Mouse (Mus musculus) spleen, adult 12 weeks (tissue): ENCODE results near the gene Supv3l1.

Experiments used
- DNase-seq: peaks from one replicate; pipeline ENCODE4 v3.0.0; 2022; ENCODE audit warnings: low spot score

Gene Supv3l1

GRCm38 (mm10) chr10:62413606-62413982, 35.9 kb downstream of the Supv3l1 start:
- no peak for DNase-seq

GRCm38 (mm10) chr10:62412906-62413605, 36.5 kb downstream of the Supv3l1 start:
- no peak for DNase-seq

GRCm38 (mm10) chr10:62411431-62412410, 37.8 kb downstream of the Supv3l1 start:
- DNase-seq, result no peak

- peak; percentile 45 for DNase-seq
These were observed 38.6 kb downstream of the Supv3l1 start for GRCm38 (mm10) chr10:62410943-62411342.

GRCm38 (mm10) chr10:62404901-62405300, 44.6 kb downstream of the Supv3l1 start:
- DNase-seq, result no peak

GRCm38 (mm10) chr10:62401641-62402111, 47.9 kb downstream of the Supv3l1 start:
- DNase-seq, result no peak

- DNase-seq, result no peak
These were observed 66.5 kb downstream of the Supv3l1 start for GRCm38 (mm10) chr10:62383011-62383410.

- DNase-seq, result no peak
These were observed 68.6 kb downstream of the Supv3l1 start for GRCm38 (mm10) chr10:62380936-62381335.

- DNase-seq, result no peak
These were observed 69.7 kb downstream of the Supv3l1 start, which contains the start of gene Hk1 for GRCm38 (mm10) chr10:62379808-62380207. Gene Hk1 (minus strand): TSS chr10:62379908.
